Mouse (Mus musculus) G1E (cell line): ENCODE data around the gene Mapkapk2. TPM values are rescaled to one million over a fixed set of nuclear protein-coding genes. Genes with fewer than 3 reads are reported as not detected.

Experiments used
- ATAC-seq: 2 replicates; pipeline ENCODE4 v1.8.0; 2016; ENCODE audit warnings: mild to moderate bottlenecking; ENCODE audit not compliant: insufficient number of reproducible peaks, poor library complexity, low FRiP score, severe bottlenecking; ENCODE audit errors: extremely low read depth
- DNase-seq: peaks from one replicate; pipeline ENCODE4 v3.0.0; 2012; ENCODE audit warnings: low spot score
- H3K27me3 ChIP-seq: 2 replicates; pipeline ENCODE4 v1.6.1; 2012; ENCODE audit warnings: mild to moderate bottlenecking, low read length, inconsistent platforms; ENCODE audit not compliant: insufficient read depth
- H3K36me3 ChIP-seq: replicated peaks from 2 replicates; pipeline ENCODE3; 2012; ENCODE audit warnings: mild to moderate bottlenecking, inconsistent platforms
- H3K4me1 ChIP-seq: 2 replicates; pipeline ENCODE4 v1.6.1; 2012; ENCODE audit warnings: low read depth, low read length, inconsistent platforms, mixed read lengths; ENCODE audit not compliant: insufficient read depth
- H3K4me3 ChIP-seq: 2 replicates; pipeline ENCODE4 v1.5.1; 2012; ENCODE audit warnings: low read depth, mild to moderate bottlenecking, inconsistent platforms, low read length, moderate library complexity, mixed read lengths
- H3K9me3 ChIP-seq: replicated peaks from 2 replicates; pipeline ENCODE4 v1.6.1; 2012; ENCODE audit warnings: inconsistent platforms
- CTCF ChIP-seq: IDR thresholded peaks from 2 replicates; pipeline ENCODE4 v1.5.1; 2012; ENCODE audit warnings: low read depth, low read length, inconsistent platforms, mixed read lengths
- GATA1 ChIP-seq: IDR thresholded peaks from 2 replicates; pipeline ENCODE4 v1.6.1; 2012; ENCODE audit warnings: borderline replicate concordance, low read length, inconsistent platforms, mixed read lengths
- GATA2 ChIP-seq: IDR thresholded peaks from 2 replicates; pipeline ENCODE4 v1.6.1; 2012; ENCODE audit warnings: low read depth, low read length, inconsistent platforms, borderline replicate concordance
- POLR2AphosphoS5 ChIP-seq: IDR thresholded peaks from 2 replicates; pipeline ENCODE4 v1.6.1; 2012; ENCODE audit warnings: low read depth, low read length, inconsistent platforms; ENCODE audit not compliant: insufficient replicate concordance
- TAL1 ChIP-seq: conservative IDR thresholded peaks from 2 replicates; pipeline ENCODE4 v1.6.1; 2012; ENCODE audit warnings: low read depth, low read length, inconsistent platforms, mixed read lengths
- polyA plus RNA-seq: library from polyadenylated mRNA; stranded (reverse); fragments of >175 nt; gene quantifications from 2 replicates; pipeline ENCODE4 v1.2.3, GENCODE M21; 2012
- total RNA-seq, 2 experiments: library from RNA; stranded (forward) in 1 of 2; stranded (reverse) in 1 of 2; fragments of 200-1000 nt in 1 of 2; fragments of >200 nt in 1 of 2; fragmentation: Nextera tagmentation in 1 of 2; gene quantifications; 2 replicates each; pipeline ENCODE4 v1.2.3; 2014 to 2017

Gene Mapkapk2
- total and polyA plus RNA-seq, 3 experiments = 53.1 to 93.4 (median 64.3) TPM

DNA sequence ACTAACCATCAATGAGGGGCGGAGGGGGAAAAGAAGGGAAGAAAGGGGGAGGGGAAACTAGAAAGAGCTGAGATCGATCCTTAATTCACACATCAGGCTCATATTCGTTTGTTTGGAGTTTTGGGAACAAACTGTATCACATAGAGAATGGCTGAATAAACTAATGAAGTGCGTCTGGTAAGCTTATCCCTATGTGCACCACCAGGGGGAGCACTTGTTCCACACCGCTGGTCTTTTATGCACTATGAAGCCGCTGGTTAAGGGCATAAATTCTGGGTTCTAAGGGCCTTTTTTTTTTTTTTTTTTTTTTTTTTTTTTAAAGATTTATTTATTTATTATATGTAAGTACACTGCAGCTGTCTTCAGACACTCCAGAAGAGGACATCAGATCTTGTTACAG lies 18.3 kb upstream of the Mapkapk2 start:
- no peak overlapping the region for H3K4me3 ChIP-seq
- peak; percentile 43; the same call in 1 of the 2 replicates for ATAC-seq
- H3K27me3 ChIP-seq = peaks cover 48% of the 10 kb centered on the region
- H3K9me3 ChIP-seq = no peaks in the 10 kb centered on the region
- H3K4me1 ChIP-seq = peaks cover 52% of the 10 kb centered on the region
- TF ChIP-seq CTCF (peak; percentile 98), GATA1 (no peak), TAL1 (no peak)
- no peak for DNase-seq
- H3K36me3 ChIP-seq = no peaks in the 10 kb centered on the region

DNA sequence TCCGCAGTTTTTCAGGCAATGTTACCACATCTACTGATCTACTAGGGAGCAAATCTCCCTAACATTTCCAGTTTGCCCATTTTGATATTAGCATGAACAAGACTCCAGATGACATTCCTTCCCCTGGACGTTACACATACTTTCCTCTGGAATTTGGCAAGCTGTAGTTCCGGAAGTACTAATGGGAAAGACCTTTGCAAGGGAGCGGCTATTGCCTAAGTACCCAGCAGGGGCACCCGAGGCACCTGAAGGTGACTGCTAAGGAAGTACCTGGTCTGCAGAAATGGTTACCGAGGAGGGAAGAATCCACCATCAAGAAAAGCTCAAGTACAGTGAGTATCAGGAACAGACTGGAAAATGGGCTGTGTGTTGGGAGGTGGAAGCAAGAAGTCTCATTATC lies 14.9 kb upstream of the Mapkapk2 start:
- Histone ChIP-seq H3K27me3 (peaks cover 65% of the 10 kb centered on the region), H3K4me1 (peaks cover 25% of the 10 kb centered on the region), H3K9me3 (no peaks in the 10 kb centered on the region), H3K4me3 (no peak overlapping the region), H3K36me3 (no peaks in the 10 kb centered on the region)
- no peak for ATAC-seq
- no peak for TF ChIP-seq POLR2AphosphoS5
- no peak for TF ChIP-seq TAL1
- no peak for TF ChIP-seq GATA2
- TF ChIP-seq GATA1 = no peak
- no peak for TF ChIP-seq CTCF
- no peak for DNase-seq

DNA sequence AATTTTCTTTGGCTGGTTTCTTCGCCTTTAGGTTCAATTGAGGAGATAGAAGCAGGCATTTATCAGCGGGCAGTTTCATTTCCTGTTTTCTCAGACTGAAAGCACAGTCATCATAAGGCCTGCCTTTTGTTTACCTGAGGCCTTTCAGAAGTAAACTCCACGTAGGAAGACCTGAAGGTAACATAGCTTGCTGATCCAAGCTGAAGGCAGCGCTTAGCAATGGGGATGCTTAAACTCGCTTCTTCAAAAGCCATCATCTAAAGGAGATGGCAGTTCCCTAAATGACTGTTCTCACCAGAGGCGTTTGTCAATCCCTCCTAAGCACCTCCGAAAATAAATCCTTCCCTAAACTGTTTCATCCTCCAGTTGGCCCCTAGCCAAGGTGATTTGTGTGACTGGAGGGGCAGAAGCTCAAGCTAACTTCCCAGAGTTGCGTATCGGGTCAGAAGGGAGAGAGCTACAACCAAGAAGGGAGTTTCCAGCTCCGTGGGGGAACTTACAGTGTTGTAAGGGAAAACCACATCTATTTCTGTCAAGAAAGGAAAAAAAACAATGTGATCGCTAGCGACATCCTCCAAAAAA lies 13.0 kb upstream of the Mapkapk2 start:
- Histone ChIP-seq H3K27me3 (peaks cover 60% of the 10 kb centered on the region), H3K9me3 (no peaks in the 10 kb centered on the region), H3K4me1 (peaks cover 9% of the 10 kb centered on the region), H3K36me3 (no peaks in the 10 kb centered on the region), H3K4me3 (no peak overlapping the region)
- TF ChIP-seq GATA1 = no peak
- TF ChIP-seq TAL1 = no peak
- DNase-seq (no peak), ATAC-seq (no peak)

DNA sequence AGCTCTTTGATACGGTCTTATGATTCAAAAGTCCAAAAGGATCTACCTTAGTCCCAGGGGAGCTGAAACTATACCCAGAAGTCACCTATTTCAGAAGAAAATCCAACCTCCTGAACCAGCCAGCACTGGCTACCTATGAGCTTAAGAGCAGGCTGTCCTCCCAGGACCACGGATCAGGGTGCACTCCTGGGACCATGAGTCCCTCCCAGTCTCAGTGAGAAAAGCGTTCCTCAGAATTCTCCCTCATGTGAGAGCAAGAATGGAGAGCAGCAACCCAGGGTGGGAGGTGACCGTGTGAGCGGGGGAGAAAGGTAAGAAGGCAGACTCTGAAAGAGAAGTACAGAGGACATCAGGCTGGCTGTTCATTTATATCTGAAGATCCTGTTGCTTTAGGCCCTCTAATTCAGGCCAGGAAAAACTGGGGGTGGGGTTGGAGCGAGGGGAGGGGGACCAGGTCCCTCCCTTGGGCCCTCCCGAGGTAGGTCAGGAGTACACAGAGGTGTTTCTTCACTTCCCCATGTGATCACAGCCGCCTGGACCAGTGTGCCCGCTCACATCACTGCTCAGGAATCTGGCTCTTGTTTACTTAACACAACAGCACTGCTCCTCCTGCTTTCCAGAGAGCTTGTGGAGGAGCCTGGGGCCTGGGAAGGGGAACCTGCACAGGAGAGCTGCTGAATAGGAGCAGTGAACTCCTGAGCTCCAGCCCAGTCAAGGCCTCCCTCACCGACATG lies 10.1 kb upstream of the Mapkapk2 start:
- DNase-seq (no peak), ATAC-seq (no peak)
- Histone ChIP-seq H3K4me1 (peaks cover 8% of the 10 kb centered on the region), H3K4me3 (no peak overlapping the region), H3K27me3 (peaks cover 52% of the 10 kb centered on the region), H3K36me3 (no peaks in the 10 kb centered on the region), H3K9me3 (no peaks in the 10 kb centered on the region)
- TF ChIP-seq TAL1 = no peak
- no peak for TF ChIP-seq CTCF
- no peak for TF ChIP-seq GATA2
- TF ChIP-seq POLR2AphosphoS5 = no peak
- no peak for TF ChIP-seq GATA1

DNA sequence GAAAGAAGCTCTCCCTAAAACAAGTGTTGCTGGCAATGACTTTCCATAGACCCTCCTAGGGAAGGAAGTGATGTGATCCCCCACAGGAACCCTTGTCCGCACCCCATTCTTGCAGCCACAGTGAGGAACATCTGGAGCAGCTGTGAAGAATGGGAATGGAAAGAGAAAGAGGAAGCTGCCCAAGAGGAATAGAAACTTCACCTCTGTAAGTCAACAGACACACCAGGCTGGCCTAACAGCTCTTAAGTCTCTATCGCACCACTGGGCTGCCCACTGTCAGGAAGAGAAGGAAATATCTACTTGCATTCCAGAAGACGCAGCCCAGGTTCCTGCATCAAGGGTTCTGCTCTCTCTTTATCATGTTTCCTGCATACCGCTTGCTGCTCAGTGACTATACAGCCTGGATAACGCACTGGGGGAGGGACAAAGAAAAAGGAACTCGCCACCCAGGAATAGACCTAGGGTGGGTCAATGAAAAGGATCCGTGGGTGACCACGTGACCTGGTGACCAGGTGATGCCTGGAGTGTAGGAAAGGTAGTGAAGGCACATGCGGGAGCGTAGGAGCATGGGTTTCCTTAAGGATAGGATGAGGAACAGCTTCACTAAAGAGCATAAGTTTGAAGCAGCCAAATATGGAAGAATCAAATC lies 6.3 kb upstream of the Mapkapk2 start:
- peaks cover 8% of the 10 kb centered on the region for H3K4me1 ChIP-seq
- no peak overlapping the region for H3K4me3 ChIP-seq
- DNase-seq (no peak), ATAC-seq (no peak)
- no peaks in the 10 kb centered on the region for H3K9me3 ChIP-seq
- H3K36me3 ChIP-seq = no peaks in the 10 kb centered on the region
- H3K27me3 ChIP-seq = peaks cover 56% of the 10 kb centered on the region
- TF ChIP-seq POLR2AphosphoS5 (no peak), CTCF (no peak), TAL1 (no peak), GATA2 (no peak), GATA1 (no peak)

DNA sequence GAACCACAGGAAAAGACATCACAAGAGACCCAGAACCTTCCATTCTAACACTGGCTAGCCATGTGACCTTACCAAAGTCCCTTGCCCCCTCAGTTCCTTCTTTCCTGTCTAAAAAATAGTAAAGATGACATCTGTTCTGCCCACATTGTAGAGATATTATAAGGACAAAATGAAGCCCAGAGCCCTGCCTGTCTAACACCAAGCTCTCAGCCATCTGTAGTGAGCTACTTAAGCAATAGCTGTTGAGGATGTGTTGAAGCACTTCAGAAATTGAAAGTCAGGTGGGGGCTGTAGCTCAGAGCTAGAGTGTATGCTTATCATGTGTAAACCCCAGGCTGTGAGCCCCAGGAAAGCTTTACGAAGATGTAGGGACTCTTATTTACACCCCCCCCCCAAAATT lies 3.2 kb upstream of the Mapkapk2 start:
- TF ChIP-seq POLR2AphosphoS5 (no peak), GATA1 (no peak), GATA2 (no peak), TAL1 (no peak), CTCF (no peak)
- Histone ChIP-seq H3K36me3 (no peaks in the 10 kb centered on the region), H3K4me3 (no peak overlapping the region), H3K27me3 (peaks cover 55% of the 10 kb centered on the region), H3K4me1 (peaks cover 26% of the 10 kb centered on the region), H3K9me3 (no peaks in the 10 kb centered on the region)
- DNase-seq (no peak), ATAC-seq (no peak)
